Mouse (Mus musculus) intestine, embryonic 16.5 days (tissue): ENCODE results near the gene AL732309.1. TPM values are rescaled to one million over a fixed set of nuclear protein-coding genes. Genes with fewer than 3 reads are reported as not detected.
A peak's percentile ranks its signal among the peaks of the same experiment; 100 is the strongest.

ENCODE experiments used
- ATAC-seq: fragments of 200-750 bp; cut with Nextera tagmentation; 2 replicates; pipeline ENCODE4 v1.8.0; 2017; ENCODE audit warnings: moderate TSS enrichment, moderate library complexity
- H3K27ac ChIP-seq: fragments of 300-500 bp; sonication (generic); 2 replicates; pipeline ENCODE4 v1.5.1; 2014; ENCODE audit warnings: mild to moderate bottlenecking, low read length
- H3K27me3 ChIP-seq: fragments of 300-500 bp; sonication (generic); replicated peaks from 2 replicates; pipeline ENCODE4 v1.6.1; 2014; ENCODE audit warnings: low read length, control low read depth, mixed read lengths; ENCODE audit not compliant: control insufficient read depth, insufficient read depth
- H3K36me3 ChIP-seq: fragments of 300-500 bp; sonication (generic); 2 replicates; pipeline ENCODE4 v1.6.1; 2014; ENCODE audit warnings: low read length, control low read depth; ENCODE audit not compliant: control insufficient read depth, insufficient read depth
- H3K4me1 ChIP-seq: fragments of 300-500 bp; sonication (generic); 2 replicates; pipeline ENCODE4 v1.6.1; 2014; ENCODE audit warnings: low read length, control low read depth, mixed read lengths; ENCODE audit not compliant: control insufficient read depth, insufficient read depth
- H3K4me2 ChIP-seq: fragments of 300-500 bp; sonication (generic); 2 replicates; pipeline ENCODE4 v1.6.1; 2014; ENCODE audit warnings: low read depth, low read length, control low read depth
- H3K4me3 ChIP-seq: fragments of 300-500 bp; sonication (generic); 2 replicates; pipeline ENCODE4 v1.5.1; 2014; ENCODE audit warnings: mild to moderate bottlenecking, low read length
- H3K9ac ChIP-seq: fragments of 300-500 bp; sonication (generic); 2 replicates; pipeline ENCODE4 v1.6.1; 2014; ENCODE audit warnings: low read depth, low read length
- H3K9me3 ChIP-seq: fragments of 300-500 bp; sonication (generic); 2 replicates; pipeline ENCODE4 v1.6.1; 2016; ENCODE audit warnings: low read length, control low read depth; ENCODE audit not compliant: control insufficient read depth
- WGBS: fragments of 180-500 bp; shearing (Covaris S2); extraction: QIAGEN DNeasy Blood & Tissue Kit; methylation state at CpG from one replicate; pipeline ENCODE4 v1.1.7; 2014; 5-methylcytosine and 5-hydroxymethylcytosine counted together
- polyA plus RNA-seq: library from polyadenylated mRNA; unstranded; fragments of >200 nt; fragmentation: Nextera tagmentation; extraction: Ambion mirVana; gene quantifications from 2 replicates; pipeline ENCODE4 v1.2.1, GENCODE M21; 2015

Gene AL732309.1
- polyA plus RNA-seq, 1 experiment from 2014 or later: 7.3 TPM

GRCm38 (mm10) chr2:25196172-25196954 is 50.3 kb downstream of the AL732309.1 start, which contains the start of gene Tor4a:
Gene Tor4a, minus strand, starts transcription at chr2:25196886.
- Histone ChIP-seq H3K27me3 (no peaks in the 10 kb centered on the region), H3K4me2 (peak within 1 kb of the TSS; percentile 76)
- WGBS: 8% methylated on average over 8 of the region's 8 CpGs

GRCm38 (mm10) chr2:25195211-25196156 is 51.2 kb downstream of the AL732309.1 start:
- Histone ChIP-seq H3K9ac (peak overlapping the region; percentile 68), H3K4me1 (peaks cover 32% of the 10 kb centered on the region), H3K27me3 (no peaks in the 10 kb centered on the region), H3K9me3 (no peaks in the 10 kb centered on the region), H3K36me3 (no peaks in the 10 kb centered on the region; the same call in 1 of the 2 replicates), H3K4me2 (peak overlapping the region; percentile 76), H3K27ac (peak overlapping the region; percentile 86), H3K4me3 (peak overlapping the region; percentile 54)
- ATAC-seq: peak; percentile 64
- 15% methylated on average over 55 of the region's 55 CpGs for WGBS

More at GRCm38 (mm10) chr2:25196172-25196954, 50.3 kb downstream of the AL732309.1 start, which contains the start of gene Tor4a:
- Histone ChIP-seq H3K4me3 (peak within 1 kb of the TSS; percentile 54), H3K27ac (peak within 1 kb of the TSS; percentile 86), H3K36me3 (no peaks in the 10 kb centered on the region; the same call in 1 of the 2 replicates), H3K9ac (peak within 1 kb of the TSS; percentile 68), H3K9me3 (no peaks in the 10 kb centered on the region), H3K4me1 (peaks cover 32% of the 10 kb centered on the region)
- peak; percentile 82 for ATAC-seq

Other genes with a start within 250 kb of the AL732309.1 start
- gene Nsmf, start 192.5 kb downstream of the AL732309.1 start, polyA plus RNA-seq: 39.1 and 45.5 TPM in 2 replicates
- gene Entpd8, start 166.6 kb downstream of the AL732309.1 start, polyA plus RNA-seq: 14.3 and 16.7 TPM in 2 replicates
- gene Noxa1, start 151.7 kb downstream of the AL732309.1 start, polyA plus RNA-seq: 6.5 and 7.9 TPM in 2 replicates
- gene Nrarp, start 66.1 kb downstream of the AL732309.1 start, polyA plus RNA-seq: 11.0 and 14.4 TPM in 2 replicates
- gene Tor4a, start 50.0 kb downstream of the AL732309.1 start, polyA plus RNA-seq: 23.0 and 23.4 TPM in 2 replicates
- gene Nelfb, start 35.4 kb downstream of the AL732309.1 start, polyA plus RNA-seq: 99.9 and 102 TPM in 2 replicates
- not detected in 2 replicates for gene Stpg3, start 32.2 kb downstream of the AL732309.1 start, polyA plus RNA-seq
- gene Fam166a, start 28.1 kb downstream of the AL732309.1 start, polyA plus RNA-seq: 0.12 and 0.62 TPM in 2 replicates
- gene Tubb4b, start 22.2 kb downstream of the AL732309.1 start, polyA plus RNA-seq: 635 and 699 TPM in 2 replicates
- 11.3 and 17.7 TPM in 2 replicates for gene Slc34a3, start 12.5 kb downstream of the AL732309.1 start, polyA plus RNA-seq
- gene Rnf224, start 10.1 kb downstream of the AL732309.1 start, polyA plus RNA-seq: 0.37 and 0.54 TPM in 2 replicates
- 25.6 and 36.4 TPM in 2 replicates for gene Rnf208, start 4.6 kb downstream of the AL732309.1 start, polyA plus RNA-seq
- gene Cysrt1, start 4.4 kb downstream of the AL732309.1 start, polyA plus RNA-seq: 3.3 and 6.4 TPM in 2 replicates
- gene Tmem203, start 8.6 kb upstream of the AL732309.1 start, polyA plus RNA-seq: 22.3 and 23.1 TPM in 2 replicates
- 31.7 and 38.6 TPM in 2 replicates for gene Tprn, start 15.8 kb upstream of the AL732309.1 start, polyA plus RNA-seq
- 176 and 200 TPM in 2 replicates for gene Ssna1, start 25.6 kb upstream of the AL732309.1 start, polyA plus RNA-seq
- gene Anapc2, start 25.6 kb upstream of the AL732309.1 start, polyA plus RNA-seq: 91.4 and 97.3 TPM in 2 replicates
- gene Tmem210, start 41.3 kb upstream of the AL732309.1 start, polyA plus RNA-seq: not detected in 2 replicates
- gene Lrrc26, start 43.1 kb upstream of the AL732309.1 start, polyA plus RNA-seq: 1.9 and 2.5 TPM in 2 replicates
- 1.7 and 2.1 TPM in 2 replicates for gene Grin1, start 72.3 kb upstream of the AL732309.1 start, polyA plus RNA-seq
- gene Man1b1, start 85.5 kb upstream of the AL732309.1 start, polyA plus RNA-seq: 36.7 and 43.2 TPM in 2 replicates
- 74.4 and 104 TPM in 2 replicates for gene Dpp7, start 109.5 kb upstream of the AL732309.1 start, polyA plus RNA-seq
- 196 and 259 TPM in 2 replicates for gene Uap1l1, start 118.8 kb upstream of the AL732309.1 start, polyA plus RNA-seq
- 56.7 and 66.4 TPM in 2 replicates for gene Sapcd2, start 125.5 kb upstream of the AL732309.1 start, polyA plus RNA-seq
- 23.7 and 27.4 TPM in 2 replicates for gene Entpd2, start 149.0 kb upstream of the AL732309.1 start, polyA plus RNA-seq
- 48.9 and 51.1 TPM in 2 replicates for gene Npdc1, start 152.5 kb upstream of the AL732309.1 start, polyA plus RNA-seq
- gene Fut7, start 176.4 kb upstream of the AL732309.1 start, polyA plus RNA-seq: 0.13 and 0.33 TPM in 2 replicates
- 2.1 and 2.8 TPM in 2 replicates for gene Abca2, start 181.8 kb upstream of the AL732309.1 start, polyA plus RNA-seq
- gene Clic3, start 210.0 kb upstream of the AL732309.1 start, polyA plus RNA-seq: 2.6 and 2.7 TPM in 2 replicates
- 31.5 and 37.4 TPM in 2 replicates for gene Paxx, start 214.2 kb upstream of the AL732309.1 start, polyA plus RNA-seq
- 4.0 and 4.5 TPM in 2 replicates for gene Ptgds, start 223.2 kb upstream of the AL732309.1 start, polyA plus RNA-seq
- gene Lcn12, start 247.0 kb upstream of the AL732309.1 start, polyA plus RNA-seq: 0.32 TPM in 1 of 2 replicates, not detected in the other